Mouse (Mus musculus): ENCODE data around the gene Arhgef10l.

GRCm38 (mm10) chr4:140634861-140635388 is 30.9 kb downstream of the Arhgef10l start:
- TF ChIP-seq GATA1 (IDR thresholded peaks at IDR 0.05; ENCODE audit: low read length), result no peak
- TF ChIP-seq TAL1 (IDR thresholded peaks at IDR 0.05; ENCODE audit: low read length), result no peak

Measured in erythroblast, embryonic 14.5 days (primary cell).